Mouse (Mus musculus) testis, adult 2 months (tissue): ENCODE data around the gene Sstr5.

Source experiments
- CTCF ChIP-seq: fragments of 200-500 bp; IDR thresholded peaks from 2 replicates; pipeline ENCODE4 v1.5.1; 2012; ENCODE audit warnings: low read depth, mild to moderate bottlenecking, inconsistent platforms, low read length, moderate library complexity; ENCODE audit not compliant: control insufficient read depth, insufficient read depth, insufficient replicate concordance
- POLR2A ChIP-seq: fragments of 200-500 bp; IDR thresholded peaks from 2 replicates; pipeline ENCODE4 v1.6.1; 2012; ENCODE audit warnings: low read depth, mild to moderate bottlenecking, inconsistent platforms, low read length, moderate library complexity; ENCODE audit not compliant: control insufficient read depth

DNA sequence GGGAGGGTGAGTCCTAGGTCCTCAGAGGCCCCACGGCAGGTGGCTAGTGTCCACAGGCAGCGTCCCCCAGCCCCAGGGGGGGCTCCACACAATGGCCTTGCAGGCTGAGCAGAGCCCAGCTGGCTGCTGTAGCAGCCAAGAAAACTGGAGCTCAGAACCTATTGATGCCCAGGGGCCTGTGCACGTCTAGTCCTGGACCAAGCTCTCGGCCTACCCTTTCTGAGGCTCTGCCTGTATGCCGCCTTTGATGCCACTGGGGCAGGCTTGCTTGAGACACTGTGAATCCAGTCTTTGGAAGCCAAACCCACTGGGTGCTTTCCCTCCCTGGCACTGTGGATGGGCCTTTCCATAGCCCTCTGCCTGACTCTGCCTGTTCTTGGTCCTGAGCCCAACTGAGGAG lies 22.4 kb upstream of the Sstr5 start:
- TF ChIP-seq CTCF: no peak
- TF ChIP-seq POLR2A: no peak
